Mouse (Mus musculus) left cerebral cortex, adult 8-10 months (tissue): ENCODE data around the gene Ap2a2. TPM values are rescaled to one million over a fixed set of nuclear protein-coding genes. Genes with fewer than 3 reads are reported as not detected.
"Not testable (repeated sequence)": the region's sequence is repeated elsewhere in the genome, so short reads cannot be mapped to it uniquely, and the experiment has no call there.

Source experiments
- DNase-seq, 2 experiments: peaks; one replicate each; pipeline ENCODE4 v3.0.0; 2022; ENCODE audit warnings: low spot score in 2 of 2
- total RNA-seq, 4 experiments: library from RNA; stranded (reverse); gene quantifications; 2 replicates each; pipeline ENCODE4 v1.2.4; 2022

The Ap2a2 gene
- total RNA-seq, 4 experiments from 2014 or later: 188 to 206 (median 202) TPM

DNA sequence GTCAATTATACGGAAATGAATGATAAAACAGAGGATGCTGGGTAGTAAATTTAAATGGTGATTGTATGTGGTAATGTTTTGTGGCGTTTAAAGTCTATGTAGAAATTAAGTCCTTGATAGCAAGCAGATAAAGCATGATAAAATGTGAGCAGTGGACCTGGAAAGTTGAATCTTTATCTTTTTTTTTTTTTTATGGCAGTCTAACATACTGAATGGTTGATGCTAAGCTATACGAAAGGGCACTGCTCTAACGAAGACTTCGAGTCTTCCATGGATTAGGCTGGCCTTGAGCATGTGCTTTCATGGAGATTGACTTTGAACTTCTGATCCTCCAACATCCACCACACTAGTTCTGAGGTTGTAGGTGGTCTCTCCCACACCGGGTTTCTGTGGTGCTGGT, 31.1 kb downstream of the Ap2a2 start:
- DNase-seq: no peak

DNA sequence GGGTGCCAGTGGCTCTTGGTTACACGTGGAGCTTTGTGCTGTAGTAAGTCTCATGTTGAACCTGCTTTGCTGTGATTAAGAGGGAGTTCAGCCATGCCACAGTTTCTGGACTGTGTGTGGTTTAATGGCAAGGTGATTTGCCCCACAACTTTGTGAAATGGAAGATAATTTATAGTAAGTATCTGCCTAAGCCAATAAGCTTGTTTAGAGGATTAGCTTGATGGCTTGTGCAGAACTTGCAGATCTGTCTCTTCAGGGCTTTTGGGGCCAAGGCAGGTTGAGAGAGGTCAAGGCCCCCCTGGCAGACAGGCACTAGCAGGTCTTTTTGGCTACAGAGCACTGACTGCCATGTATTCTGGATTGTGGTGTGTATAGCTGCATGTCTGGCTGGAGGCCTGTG, 35.0 kb downstream of the Ap2a2 start:
- no peak for DNase-seq

DNA sequence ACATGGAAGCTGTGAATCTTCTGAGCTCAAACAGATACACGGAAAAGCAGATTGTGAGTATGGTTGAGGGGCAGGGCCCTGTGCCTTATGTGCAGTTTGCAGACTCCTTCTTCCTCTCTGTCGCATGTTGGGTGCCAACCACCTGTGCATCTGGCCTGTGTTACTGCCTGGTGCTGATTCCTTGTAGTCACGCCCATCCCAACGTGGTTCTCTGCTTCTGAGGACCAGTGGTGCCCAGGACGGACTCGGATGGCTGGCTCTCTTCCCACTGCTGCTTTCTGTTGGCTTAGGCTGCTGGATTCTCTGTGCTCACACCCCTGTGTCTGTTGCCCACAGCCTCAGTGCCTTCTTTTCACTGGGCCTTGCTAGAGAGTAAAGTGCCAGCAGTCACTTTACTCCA, 35.6 kb downstream of the Ap2a2 start:
- DNase-seq: no peak

DNA sequence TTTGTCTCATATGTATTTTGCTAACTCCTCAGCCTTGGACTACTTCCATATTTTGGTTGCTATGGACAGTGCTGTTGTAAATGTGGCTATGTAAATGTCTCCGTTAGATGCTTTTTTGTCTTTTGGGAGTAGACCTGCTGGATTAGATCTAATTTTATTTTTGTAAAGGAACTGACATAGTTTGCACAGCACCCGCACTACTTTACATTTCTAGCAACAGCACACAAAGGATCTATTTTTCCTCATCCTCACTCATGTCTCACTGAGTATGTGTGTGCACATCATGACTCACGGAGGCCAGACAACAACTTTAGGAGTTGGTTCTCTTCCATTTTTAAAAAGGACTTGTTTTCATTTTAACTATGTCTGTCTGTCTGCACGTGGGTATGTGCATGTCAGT, 45.7 kb downstream of the Ap2a2 start:
- peak in 1 of 2 experiments; percentile 47 for DNase-seq

DNA sequence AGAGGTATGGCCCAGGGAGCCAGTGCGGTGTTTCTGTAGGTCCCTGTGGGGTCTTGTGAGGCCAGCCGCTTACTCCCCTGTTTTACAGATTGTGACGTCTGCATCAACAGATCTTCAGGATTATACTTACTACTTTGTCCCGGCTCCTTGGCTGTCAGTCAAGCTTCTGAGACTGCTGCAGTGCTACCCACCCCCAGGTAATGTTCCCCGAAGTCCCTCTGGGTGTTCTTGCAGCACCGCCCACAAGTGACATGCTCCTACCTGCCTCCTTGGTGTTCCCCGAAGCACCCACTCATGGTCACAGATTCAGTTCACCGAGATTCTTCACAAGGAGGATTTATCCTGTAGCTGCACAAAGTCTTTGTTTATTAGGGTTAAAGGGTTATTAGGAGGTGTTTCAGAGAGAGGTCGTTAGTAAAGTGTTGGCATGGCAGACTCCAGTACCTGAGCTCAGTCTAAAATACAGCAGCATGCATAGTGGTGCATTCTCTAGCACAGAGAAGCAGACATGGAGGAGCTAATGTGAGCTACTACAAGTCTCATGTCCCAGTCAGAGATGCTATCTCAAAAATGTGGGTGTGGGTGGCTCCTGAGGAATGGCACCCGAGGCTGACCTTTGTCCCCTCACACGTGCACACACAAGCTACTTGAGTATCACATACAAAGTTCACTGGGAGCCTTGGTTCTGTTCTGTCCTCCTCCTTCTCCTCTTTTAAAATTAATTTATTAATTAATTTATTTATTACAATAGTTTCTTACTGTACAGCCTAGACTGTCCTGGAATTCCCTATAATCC, 47.9 kb downstream of the Ap2a2 start:
- peak in 1 of 2 experiments; percentile 50 for DNase-seq

DNA sequence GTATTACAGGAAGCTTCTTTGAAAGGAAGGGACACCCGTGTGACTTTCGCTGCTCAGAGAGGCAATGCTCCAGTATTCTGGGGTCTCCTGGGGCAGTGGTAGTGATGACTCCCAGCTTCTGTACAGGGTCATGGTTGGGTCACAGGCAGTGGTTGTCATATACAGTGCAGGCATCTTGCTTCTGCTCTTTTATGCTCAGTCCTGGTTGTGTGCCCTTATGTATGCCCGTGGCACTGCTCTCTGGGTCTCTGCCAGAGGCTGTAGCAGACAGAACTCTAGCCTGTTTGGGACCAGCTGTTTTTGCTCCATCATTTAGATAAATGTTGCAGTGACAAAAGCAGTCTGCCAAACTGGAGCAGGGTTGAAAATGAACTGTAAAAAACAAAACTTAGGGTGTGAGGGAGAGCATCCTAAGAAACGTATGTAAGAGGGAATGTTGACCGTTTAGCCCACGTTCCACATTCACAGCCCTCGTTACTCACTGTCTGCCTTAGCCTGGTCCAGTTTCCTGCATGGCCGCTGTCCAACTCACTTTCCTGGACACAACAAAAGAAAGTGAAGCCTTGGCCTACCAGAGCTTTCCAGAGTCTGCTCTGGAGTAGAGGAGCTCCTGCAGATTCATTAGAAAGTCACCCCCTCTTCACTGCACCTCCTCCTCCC, 49.9 kb downstream of the Ap2a2 start:
- no peak for DNase-seq

DNA sequence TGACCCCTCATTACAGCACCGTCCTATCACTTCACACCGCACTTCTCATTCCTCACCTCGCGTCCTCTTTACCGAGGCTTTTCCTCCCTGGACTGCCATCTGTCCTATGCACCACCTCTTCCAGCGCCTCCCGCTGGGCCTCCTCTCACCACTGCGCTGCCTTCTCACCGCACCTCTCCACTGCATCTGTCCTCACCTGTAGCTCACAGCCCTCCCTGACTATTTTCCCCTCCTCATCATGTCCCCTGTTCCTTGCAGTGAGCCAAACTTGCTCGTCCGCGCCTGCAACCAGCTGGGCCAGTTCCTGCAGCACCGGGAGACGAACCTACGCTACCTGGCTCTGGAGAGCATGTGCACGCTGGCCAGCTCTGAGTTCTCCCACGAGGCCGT, 50.4 kb downstream of the Ap2a2 start:
- no peak for DNase-seq

DNA sequence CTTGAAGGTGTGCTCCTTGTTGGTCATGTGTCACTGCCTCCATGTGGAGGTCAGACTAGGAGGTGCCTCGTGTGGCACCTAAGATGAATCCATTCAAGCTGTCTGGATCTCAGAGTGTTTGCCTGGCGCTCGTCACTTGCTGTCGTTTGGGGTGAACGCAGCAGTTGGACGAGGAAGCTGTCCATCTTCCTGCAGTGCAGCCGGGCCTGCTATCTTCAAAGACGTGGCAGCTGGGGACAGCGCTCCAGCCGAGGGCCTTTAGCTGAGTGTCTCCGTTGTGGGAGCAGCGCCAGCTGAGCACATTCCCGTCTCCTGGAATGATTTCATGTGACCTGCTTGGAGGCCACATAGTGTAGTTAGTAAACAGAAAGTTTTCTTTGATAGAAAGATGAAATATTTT, 50.8 kb downstream of the Ap2a2 start:
- DNase-seq: no peak

DNA sequence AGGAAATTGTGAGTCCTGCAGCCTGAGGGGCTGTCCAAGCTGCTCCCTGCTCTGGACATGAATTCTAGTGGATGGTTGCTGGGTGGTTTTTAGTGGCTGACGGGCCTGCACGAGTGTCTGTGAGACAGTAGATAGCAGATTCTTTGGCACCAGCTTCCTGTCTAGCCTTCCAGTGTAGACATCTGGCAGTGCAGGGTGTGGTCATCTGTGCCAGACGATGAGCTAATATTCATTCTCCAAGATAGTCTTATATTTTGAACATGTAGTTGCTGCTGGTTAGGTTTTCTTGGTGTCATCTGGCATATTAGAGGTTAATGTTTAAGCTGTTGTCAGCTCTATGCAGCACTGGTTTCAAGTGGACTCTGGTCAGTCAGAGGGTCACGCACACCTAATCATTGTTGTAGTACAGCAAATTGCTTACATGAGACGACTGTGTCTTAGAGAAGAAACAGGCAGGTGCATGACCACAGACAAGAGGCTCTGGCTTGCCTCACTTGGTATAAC, 52.4 kb downstream of the Ap2a2 start:
- no peak for DNase-seq

DNA sequence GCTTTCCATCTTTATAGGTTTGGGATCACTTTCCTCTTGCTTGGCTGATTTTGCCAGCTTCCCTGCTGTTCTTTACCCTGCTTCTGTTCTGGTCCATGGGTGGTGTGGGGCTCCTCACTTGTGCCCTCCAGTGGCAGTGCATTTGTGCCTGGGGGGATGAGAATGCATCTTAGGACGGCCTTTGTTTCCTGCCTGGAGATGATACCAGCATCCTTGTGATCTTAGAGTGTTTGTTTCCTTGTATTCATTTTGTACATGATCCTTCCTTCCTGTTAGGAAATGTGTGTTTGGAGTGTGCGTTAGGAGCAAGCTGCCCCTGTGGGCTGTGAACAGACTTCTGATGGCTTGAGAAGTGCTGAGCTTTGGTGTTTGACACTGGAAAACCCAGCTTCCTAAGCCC, 62.2 kb downstream of the Ap2a2 start:
- DNase-seq: no peak

DNA sequence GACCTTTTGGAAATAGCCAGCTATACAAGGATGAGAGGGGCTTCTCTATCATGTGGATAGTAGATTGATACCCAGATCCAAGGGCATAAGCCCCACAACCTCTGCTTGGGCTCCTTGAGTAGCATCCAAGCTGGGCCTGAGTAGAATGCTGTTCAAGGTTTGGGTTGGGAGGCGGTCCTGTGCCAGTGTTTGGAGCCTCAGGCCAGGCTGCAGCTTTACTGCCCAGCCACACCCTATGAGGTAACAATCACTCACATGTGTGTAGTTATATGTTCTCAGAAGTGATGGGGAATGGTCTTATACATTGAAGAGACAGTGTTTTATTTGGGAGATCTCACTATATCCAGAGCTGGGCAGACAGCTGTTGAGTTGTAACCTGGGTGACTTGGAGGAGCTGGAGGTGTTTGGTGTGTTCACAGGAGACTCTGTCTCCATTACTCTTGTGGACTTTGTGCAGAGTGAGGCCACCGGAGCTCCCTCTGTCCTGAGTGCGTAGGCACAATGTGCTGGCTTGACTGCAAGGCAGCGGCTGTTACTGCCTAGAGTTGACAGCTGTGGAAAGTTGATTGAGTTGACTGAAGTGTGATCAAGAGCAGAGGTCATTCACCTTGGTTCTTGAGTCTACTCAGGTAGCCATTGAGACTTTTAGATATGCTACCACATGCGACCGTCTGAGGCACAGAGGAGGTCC, 63.3 kb downstream of the Ap2a2 start:
- no peak for DNase-seq

DNA sequence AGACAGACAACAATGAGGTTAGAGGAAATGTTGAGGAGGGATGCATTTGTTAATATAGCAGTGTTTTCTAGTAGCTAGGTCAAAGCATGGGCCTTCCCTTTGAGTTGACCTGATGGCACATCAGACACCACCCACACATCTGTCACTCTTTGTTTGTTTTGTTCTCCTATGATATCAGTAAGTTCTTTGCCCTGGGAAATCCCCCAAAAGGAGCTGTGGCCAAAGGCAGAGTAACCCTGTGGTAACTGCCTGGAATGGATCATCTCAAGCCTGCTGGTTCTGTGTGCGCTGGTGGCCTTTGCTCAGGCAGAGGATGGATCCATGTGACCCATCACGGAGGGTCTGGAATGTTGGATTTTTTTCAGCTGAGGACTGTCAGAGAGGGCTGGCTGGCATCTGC, 66.0 kb downstream of the Ap2a2 start:
- DNase-seq: no peak

DNA sequence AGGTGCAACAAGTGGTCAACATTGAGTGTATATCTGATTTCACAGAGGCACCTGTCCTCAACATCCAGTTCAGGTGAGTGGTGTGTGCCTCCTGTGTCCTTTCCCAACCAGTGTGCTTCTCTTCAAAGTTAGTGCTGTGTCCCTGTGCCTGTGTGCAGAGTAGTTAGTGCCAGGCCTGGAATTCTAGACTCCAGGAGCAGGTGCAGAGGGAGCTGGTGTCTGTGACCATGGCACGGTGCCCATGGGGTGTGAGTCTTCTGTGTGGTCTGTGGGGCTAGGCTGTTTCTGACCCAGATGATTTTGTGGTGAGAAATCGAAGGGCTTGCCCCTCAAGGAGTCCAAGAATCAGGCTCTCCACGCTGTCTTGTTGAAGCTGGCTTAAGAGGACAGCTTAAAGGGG, 67.3 kb downstream of the Ap2a2 start:
- DNase-seq: no peak

DNA sequence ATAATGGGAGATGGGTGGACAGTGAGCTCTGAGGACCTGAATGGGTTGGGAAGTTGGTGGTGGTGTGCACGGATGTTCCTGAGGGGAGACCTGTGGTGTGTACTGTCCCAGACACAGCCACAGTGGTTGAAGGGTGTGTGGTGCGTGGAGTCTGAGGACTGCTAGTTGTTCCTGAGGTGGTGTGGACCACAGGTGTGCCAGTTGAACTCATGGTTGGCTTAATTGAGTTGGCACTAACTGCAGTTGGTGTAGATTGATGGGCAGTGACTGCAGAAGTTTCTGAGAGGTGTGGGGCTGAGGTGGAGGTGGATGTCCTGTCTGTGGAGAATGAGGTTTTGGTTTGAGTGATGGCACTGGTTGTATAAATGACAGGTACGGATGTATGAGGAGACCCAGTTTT, 76.1 kb downstream of the Ap2a2 start:
- DNase-seq: not testable (repeated sequence)

DNA sequence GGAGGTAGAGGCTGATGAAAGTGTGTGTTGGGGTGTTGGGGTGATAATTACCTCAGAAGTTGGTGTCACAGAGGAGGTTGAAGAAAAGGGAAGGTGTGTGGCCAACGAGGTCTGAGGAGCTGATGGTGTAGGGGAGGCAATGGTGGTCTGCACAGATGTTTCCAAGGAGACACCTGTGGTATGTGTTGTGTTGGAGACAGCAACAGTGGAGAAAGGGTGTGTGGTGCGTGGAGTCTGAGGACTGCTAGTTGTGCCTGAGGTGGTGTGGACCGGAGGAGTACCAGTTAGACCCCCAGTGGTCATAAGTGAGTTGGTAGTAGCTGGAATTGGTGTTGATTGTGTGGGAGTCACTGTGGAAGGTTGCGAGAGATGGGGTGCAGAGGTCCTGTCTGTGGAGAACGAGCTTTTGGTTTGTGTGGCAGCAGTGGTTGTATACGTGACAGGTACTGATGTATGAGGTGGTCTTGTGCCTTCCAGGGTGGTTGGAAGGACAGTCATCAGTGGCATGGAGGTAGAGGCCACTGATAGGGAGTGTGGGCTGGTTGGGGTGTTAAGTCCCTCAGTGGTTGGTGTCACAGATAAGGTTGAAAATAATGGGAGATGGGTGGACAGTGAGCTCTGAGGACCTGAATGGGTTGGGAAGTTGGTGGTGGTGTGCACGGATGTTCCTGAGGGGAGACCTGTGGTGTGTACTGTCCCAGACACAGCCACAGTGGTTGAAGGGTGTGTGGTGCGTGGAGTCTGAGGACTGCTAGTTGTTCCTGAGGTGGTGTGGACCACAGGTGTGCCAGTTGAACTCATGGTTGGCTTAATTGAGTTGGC, 76.8 kb downstream of the Ap2a2 start:
- not testable (repeated sequence) for DNase-seq

DNA sequence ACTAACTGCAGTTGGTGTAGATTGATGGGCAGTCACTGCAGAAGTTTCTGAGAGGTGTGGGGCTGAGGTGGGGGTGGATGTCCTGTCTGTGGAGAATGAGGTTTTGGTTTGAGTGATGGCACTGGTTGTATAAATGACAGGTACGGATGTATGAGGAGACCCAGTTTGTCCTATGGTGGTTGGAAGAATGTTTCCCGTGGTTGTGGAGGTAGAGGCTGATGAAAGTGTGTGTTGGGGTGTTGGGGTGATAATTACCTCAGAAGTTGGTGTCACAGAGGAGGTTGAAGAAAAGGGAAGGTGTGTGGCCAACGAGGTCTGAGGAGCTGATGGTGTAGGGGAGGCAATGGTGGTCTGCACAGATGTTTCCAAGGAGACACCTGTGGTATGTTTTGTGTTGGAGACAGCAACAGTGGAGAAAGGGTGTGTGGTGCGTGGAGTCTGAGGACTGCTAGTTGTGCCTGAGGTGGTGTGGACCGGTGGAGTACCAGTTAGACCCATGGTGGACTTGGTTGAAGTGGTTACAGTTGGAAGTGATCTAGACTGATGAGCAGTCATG, 77.4 kb downstream of the Ap2a2 start:
- not testable (repeated sequence) for DNase-seq

DNA sequence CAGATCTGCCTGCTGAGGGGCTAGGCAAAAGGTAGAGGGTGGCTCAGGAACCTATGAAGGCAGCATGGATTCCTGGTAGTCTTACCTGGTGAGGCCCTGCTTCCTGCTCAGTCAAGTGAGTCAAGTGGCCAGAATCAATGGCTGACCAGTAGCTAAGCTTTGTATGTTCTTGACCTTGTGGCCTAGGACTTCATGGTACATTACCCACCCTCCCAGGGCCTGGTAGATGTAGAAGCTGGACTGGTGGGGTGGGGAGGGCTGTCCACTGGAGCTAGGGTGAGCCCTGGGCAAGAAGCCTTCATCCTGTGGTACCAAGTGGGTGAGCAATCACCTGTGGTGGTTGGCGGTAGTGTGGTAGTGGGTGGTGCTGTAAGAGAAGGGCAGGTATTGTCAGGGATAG, 80.4 kb downstream of the Ap2a2 start:
- DNase-seq: no peak

DNA sequence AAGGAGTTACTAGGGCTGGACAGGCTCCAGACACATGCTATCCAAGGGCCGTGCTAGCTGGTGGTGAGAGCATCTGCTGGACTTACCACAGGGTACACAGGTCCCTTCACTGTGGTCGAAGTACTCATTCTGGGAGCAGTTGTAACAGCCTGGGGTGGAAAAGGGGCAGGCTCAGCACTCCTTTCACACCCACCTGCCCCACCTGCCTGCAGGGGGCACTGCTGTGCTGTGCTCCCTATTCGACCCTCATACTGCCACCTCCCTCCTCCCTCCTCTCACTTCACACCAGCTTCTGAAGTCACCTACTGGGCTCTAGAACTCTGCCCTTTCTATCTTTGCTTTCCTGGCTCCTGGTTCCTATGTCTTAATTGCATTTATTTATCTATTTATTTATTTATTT, 81.2 kb downstream of the Ap2a2 start:
- no peak for DNase-seq

DNA sequence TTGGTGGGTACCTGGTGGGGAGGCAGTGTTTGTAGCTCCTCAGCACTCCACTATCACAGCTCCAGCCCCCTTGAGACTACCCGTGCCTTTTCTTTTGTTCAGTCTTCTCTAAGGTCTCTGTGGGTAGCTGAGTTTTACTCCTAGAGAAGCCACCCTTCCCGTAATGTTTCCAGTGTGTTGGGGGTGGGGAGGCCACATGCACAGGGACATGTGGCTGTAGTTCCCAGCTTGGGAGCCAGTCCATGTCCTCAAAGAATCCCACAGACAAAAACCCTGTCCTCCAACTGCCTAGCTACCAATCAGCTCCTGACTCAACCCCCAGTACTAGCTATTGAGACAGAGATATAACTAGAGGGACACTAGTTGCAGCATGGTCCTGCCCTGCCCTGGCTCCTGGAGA, 85.1 kb downstream of the Ap2a2 start:
- DNase-seq: no peak

DNA sequence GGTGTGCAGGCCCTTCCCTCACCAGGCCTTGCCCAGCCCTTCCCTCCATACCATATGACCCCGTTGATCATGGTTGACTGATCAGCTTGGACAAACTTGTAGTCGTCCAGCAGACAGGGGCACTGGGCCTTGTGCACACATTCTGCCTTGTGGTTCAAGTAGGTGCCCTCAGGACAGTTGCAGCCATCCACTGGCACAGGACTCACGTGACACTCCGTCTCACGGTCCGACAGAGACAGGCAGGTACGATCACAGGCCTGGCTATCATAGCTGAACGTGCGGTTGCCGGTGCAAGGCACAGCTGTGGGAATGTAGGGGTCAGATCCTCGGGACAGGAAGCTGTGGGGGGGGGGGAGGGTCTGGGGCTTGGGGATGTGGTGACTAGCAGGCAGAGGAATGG, 85.8 kb downstream of the Ap2a2 start:
- no peak for DNase-seq

DNA sequence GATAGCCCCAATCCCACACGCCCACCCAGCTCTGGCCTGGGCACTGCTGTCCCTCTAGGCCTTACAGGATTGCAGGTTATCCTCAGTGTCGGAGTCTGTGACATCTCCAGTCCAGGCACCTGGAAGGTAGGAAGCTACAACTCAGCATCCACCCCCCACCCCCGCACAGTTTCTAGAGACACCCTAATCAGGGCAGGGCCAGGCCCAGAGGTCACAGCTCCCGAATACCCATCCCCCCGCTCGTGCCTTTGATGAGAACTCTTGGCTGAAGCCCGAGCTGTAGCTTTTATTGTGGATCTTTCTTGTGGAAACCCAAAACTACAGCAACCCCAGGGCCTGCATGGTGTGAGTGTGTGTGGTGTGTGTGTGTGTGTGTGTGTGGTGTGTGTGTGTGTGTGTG, 90.2 kb downstream of the Ap2a2 start:
- DNase-seq: no peak
